Mouse (Mus musculus) olfactory bulb, adult 2 months (tissue): Measurements from ENCODE around the gene Jarid2.

Source experiments
- CTCF ChIP-seq: fragments of 200-500 bp; IDR thresholded peaks from 2 replicates; pipeline ENCODE4 v1.5.1; 2012; ENCODE audit warnings: low read depth, mild to moderate bottlenecking, low read length, moderate library complexity; ENCODE audit not compliant: insufficient read depth
- POLR2A ChIP-seq: fragments of 200-500 bp; IDR thresholded peaks from 2 replicates; pipeline ENCODE4 v1.6.1; 2012; ENCODE audit warnings: mild to moderate bottlenecking, low read depth, low read length, moderate library complexity; ENCODE audit not compliant: insufficient read depth

- TF ChIP-seq POLR2A (no peak), CTCF (no peak)
Measured at GRCm38 (mm10) chr13:44705031-44705742, 24.1 kb upstream of the Jarid2 start.
